Mouse (Mus musculus) megakaryocyte, embryonic 14.5 days (primary cell): ENCODE measurements at regions not wholly inside any gene's neighbourhood (a gene's known extent, or its start where the extent isn't known, plus 50 kb on each side); places are given as distances from the start of the nearest gene placed in this dataset.

ENCODE experiments used
- FLI1 ChIP-seq: IDR thresholded peaks from 2 replicates; pipeline ENCODE4 v1.6.1; 2012; ENCODE audit warnings: low read length, inconsistent platforms, mixed read lengths
- GATA1 ChIP-seq: IDR thresholded peaks from 3 replicates; pipeline ENCODE4 v1.6.1; 2012; ENCODE audit warnings: mixed read lengths, low read length, inconsistent platforms, borderline replicate concordance

GRCm38 (mm10) chr9:41228425-41229224 lies 67.1 kb upstream of the Ubash3b start:
- TF ChIP-seq GATA1 (no peak), FLI1 (no peak)
